Mouse (Mus musculus) MEL (cell line): Measurements from ENCODE around the gene Dupd1.

Experiments used
- BHLHE40 ChIP-seq: IDR thresholded peaks from 2 replicates; pipeline ENCODE4 v1.6.1; 2012; ENCODE audit warnings: low read depth, mild to moderate bottlenecking, inconsistent platforms, low read length, improper control_type of control experiment, borderline replicate concordance
- CTCF ChIP-seq, 3 experiments: IDR thresholded peaks in 2 of 3; conservative IDR thresholded peaks in 1 of 3; 2 replicates each; pipeline ENCODE4 v1.5.1; 2011 to 2012; ENCODE audit warnings: low read length in 3 of 3, low read depth in 2 of 3, mild to moderate bottlenecking in 2 of 3, improper control_type of control experiment in 1 of 3, inconsistent platforms in 1 of 3, mixed read lengths in 1 of 3, moderate library complexity in 1 of 3; ENCODE audit not compliant: control insufficient read depth in 1 of 3, insufficient read depth in 1 of 3, poor library complexity in 1 of 3, severe bottlenecking in 1 of 3
- E2F4 ChIP-seq: IDR thresholded peaks from 2 replicates; pipeline ENCODE4 v1.6.1; 2011; ENCODE audit warnings: low read depth, low read length, improper control_type of control experiment, borderline replicate concordance
- EP300 ChIP-seq, 2 experiments: IDR thresholded peaks; 2 replicates each; pipeline ENCODE4 v1.6.1; 2011; ENCODE audit warnings: improper control_type of control experiment in 2 of 2, low read length in 2 of 2, low read depth in 1 of 2, mild to moderate bottlenecking in 1 of 2
- ETS1 ChIP-seq: IDR thresholded peaks from 2 replicates; pipeline ENCODE4 v1.6.1; 2012; ENCODE audit warnings: low read depth, mild to moderate bottlenecking, inconsistent platforms, low read length, improper control_type of control experiment, moderate library complexity
- JUND ChIP-seq: IDR thresholded peaks from 2 replicates; pipeline ENCODE4 v1.6.1; 2011; ENCODE audit warnings: low read depth, mild to moderate bottlenecking, improper control_type of control experiment, low read length
- MAX ChIP-seq: IDR thresholded peaks from 2 replicates; pipeline ENCODE4 v1.6.1; 2011; ENCODE audit warnings: low read length, improper control_type of control experiment
- MXI1 ChIP-seq: IDR thresholded peaks from 2 replicates; pipeline ENCODE4 v1.6.1; 2011; ENCODE audit warnings: mild to moderate bottlenecking, low read depth, low read length, improper control_type of control experiment
- NRF1 ChIP-seq: IDR thresholded peaks from 2 replicates; pipeline ENCODE4 v1.6.1; 2014; ENCODE audit warnings: low read depth, mild to moderate bottlenecking, inconsistent platforms, low read length, improper control_type of control experiment, moderate library complexity; ENCODE audit not compliant: poor library complexity, insufficient read depth, severe bottlenecking
- POLR2A ChIP-seq, 2 experiments: IDR thresholded peaks; 2 replicates each; pipeline ENCODE4 v1.6.1; 2011 to 2012; ENCODE audit warnings: low read length in 2 of 2, mild to moderate bottlenecking in 2 of 2, control low read depth in 1 of 2, improper control_type of control experiment in 1 of 2, low read depth in 1 of 2, moderate library complexity in 1 of 2; ENCODE audit not compliant: control insufficient read depth in 1 of 2, insufficient read depth in 1 of 2, poor library complexity in 1 of 2
- POLR2AphosphoS5 ChIP-seq: IDR thresholded peaks from 2 replicates; pipeline ENCODE4 v1.6.1; 2012; ENCODE audit warnings: low read depth, borderline replicate concordance, mild to moderate bottlenecking, inconsistent platforms, low read length, moderate library complexity, mixed read lengths
- SIN3A ChIP-seq: IDR thresholded peaks from 2 replicates; pipeline ENCODE4 v1.6.1; 2012; ENCODE audit warnings: low read length, improper control_type of control experiment, inconsistent platforms

- no peak for TF ChIP-seq CTCF (IDR thresholded peaks at IDR 0.05 in 2 of 3, conservative IDR thresholded peaks at IDR 0.05 in 1 of 3; ENCODE audit: control insufficient read depth in 1 of 3, insufficient read depth in 1 of 3, low read depth in 2 of 3, low read length in 3 of 3, poor library complexity in 1 of 3, severe bottlenecking in 1 of 3)
- TF ChIP-seq POLR2A (IDR thresholded peaks at IDR 0.05; ENCODE audit: control insufficient read depth in 1 of 2, insufficient read depth in 1 of 2, low read depth in 1 of 2, low read length in 2 of 2, poor library complexity in 1 of 2): no peak
- TF ChIP-seq SIN3A: peak; percentile 34
- TF ChIP-seq ETS1: peak; percentile 53; the same call in 1 of the 2 replicates
- peak; percentile 62 to 73 for TF ChIP-seq EP300 (IDR thresholded peaks at IDR 0.05; ENCODE audit: low read depth in 1 of 2, low read length in 2 of 2)
- no peak for TF ChIP-seq E2F4
- TF ChIP-seq MAX: no peak
- no peak for TF ChIP-seq POLR2AphosphoS5
- TF ChIP-seq JUND: 0 out of 2 replicates have a peak, but pooled peaks have one; percentile 31
- no peak for TF ChIP-seq MXI1
- TF ChIP-seq NRF1: no peak
- no peak for TF ChIP-seq BHLHE40
Observed at GRCm38 (mm10) chr14:21706759-21707571, 7.4 kb downstream of the Dupd1 start.
